Mouse (Mus musculus): ENCODE data around the gene Irgc1.

DNA sequence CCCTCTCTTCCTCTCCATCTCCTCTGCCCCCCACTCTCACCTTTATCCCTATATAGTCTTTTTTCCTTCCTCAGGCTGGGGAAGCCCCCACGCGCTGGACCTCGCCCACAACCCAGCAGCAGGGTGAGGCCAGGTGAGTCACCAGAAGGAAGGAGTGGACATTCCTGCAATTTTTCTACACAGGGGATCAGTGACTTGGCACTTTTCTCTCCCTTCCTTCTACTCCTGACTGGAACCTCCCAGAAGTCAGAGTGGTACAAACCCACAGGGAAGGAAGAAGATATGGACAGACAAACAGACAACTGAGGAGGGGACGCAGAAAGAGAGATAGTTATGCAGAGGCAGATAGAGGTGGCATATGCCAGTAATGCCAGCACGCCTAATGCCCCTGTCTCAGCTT lies 7.3 kb upstream of the Irgc1 start:
- no peak for TF ChIP-seq POU5F1 (IDR thresholded peaks at IDR 0.05; ENCODE audit: borderline replicate concordance, low read length)
- TF ChIP-seq CTCF (conservative IDR thresholded peaks at IDR 0.05; ENCODE audit: low read length) = no peak
- TF ChIP-seq NANOG (IDR thresholded peaks at IDR 0.05; ENCODE audit: borderline replicate concordance, low read length) = no peak

Measured in E14TG2a.4 (cell line).